Mouse (Mus musculus) lung, embryonic 16.5 days (tissue): ENCODE data around the gene Entr1. TPM values are rescaled to one million over a fixed set of nuclear protein-coding genes. Genes with fewer than 3 reads are reported as not detected.

ENCODE experiments used
- ATAC-seq: fragments of 200-750 bp; cut with Nextera tagmentation; 2 replicates; pipeline ENCODE4 v1.8.0; 2017; ENCODE audit warnings: low read depth, mild to moderate bottlenecking, moderate library complexity
- H3K27ac ChIP-seq: fragments of 300-500 bp; sonication (generic); 2 replicates; pipeline ENCODE4 v1.5.1; 2014; ENCODE audit warnings: mild to moderate bottlenecking, control low read depth, low read length
- H3K27me3 ChIP-seq: fragments of 300-500 bp; sonication (generic); 2 replicates; pipeline ENCODE4 v1.6.1; 2014; ENCODE audit warnings: low read depth, low read length, mixed read lengths; ENCODE audit not compliant: control insufficient read depth, insufficient read depth
- H3K36me3 ChIP-seq: fragments of 300-500 bp; sonication (generic); 2 replicates; pipeline ENCODE4 v1.6.1; 2014; ENCODE audit warnings: low read length; ENCODE audit not compliant: control insufficient read depth, insufficient read depth
- H3K4me1 ChIP-seq: fragments of 300-500 bp; sonication (generic); replicated peaks from 2 replicates; pipeline ENCODE4 v1.6.1; 2014; ENCODE audit warnings: low read length, mixed read lengths; ENCODE audit not compliant: control insufficient read depth, insufficient read depth
- H3K4me2 ChIP-seq: fragments of 300-500 bp; sonication (generic); 2 replicates; pipeline ENCODE4 v1.6.1; 2014; ENCODE audit warnings: low read depth, low read length, control low read depth
- H3K4me3 ChIP-seq: fragments of 300-500 bp; sonication (generic); 2 replicates; pipeline ENCODE4 v1.5.1; 2014; ENCODE audit warnings: mild to moderate bottlenecking, low read length, control low read depth
- H3K9ac ChIP-seq: fragments of 300-500 bp; sonication (generic); 2 replicates; pipeline ENCODE4 v1.6.1; 2014; ENCODE audit warnings: low read length, control low read depth
- H3K9me3 ChIP-seq: fragments of 300-500 bp; sonication (generic); 2 replicates; pipeline ENCODE4 v1.6.1; 2016; ENCODE audit warnings: low read length; ENCODE audit not compliant: control insufficient read depth
- WGBS: fragments of 180-500 bp; shearing (Covaris S2); extraction: QIAGEN DNeasy Blood & Tissue Kit; methylation state at CpG from one replicate; pipeline ENCODE4 v1.1.7; 2014; 5-methylcytosine and 5-hydroxymethylcytosine counted together
- polyA plus RNA-seq: library from polyadenylated mRNA; unstranded; fragments of >200 nt; fragmentation: Nextera tagmentation; extraction: Ambion mirVana; gene quantifications from 2 replicates; pipeline ENCODE4 v1.2.1, GENCODE M21; 2015

The Entr1 gene
- polyA plus RNA-seq, 1 experiment from 2014 or later: 112 TPM

GRCm38 (mm10) chr2:26417066-26417465 lies 27.9 kb upstream of the Entr1 start:
- Histone ChIP-seq H3K4me3 (no peak overlapping the region), H3K36me3 (peaks cover 41% of the 10 kb centered on the region), H3K4me1 (no peaks in the 10 kb centered on the region), H3K9me3 (no peaks in the 10 kb centered on the region), H3K27ac (no peak overlapping the region), H3K9ac (no peak overlapping the region), H3K4me2 (no peak overlapping the region), H3K27me3 (no peaks in the 10 kb centered on the region)
- no peak for ATAC-seq

- Histone ChIP-seq H3K27ac (peak overlapping the region; percentile 52), H3K4me2 (no peak overlapping the region), H3K4me1 (peaks cover 26% of the 10 kb centered on the region), H3K36me3 (peaks cover 29% of the 10 kb centered on the region), H3K27me3 (no peaks in the 10 kb centered on the region), H3K9me3 (no peaks in the 10 kb centered on the region), H3K4me3 (no peak overlapping the region), H3K9ac (no peak overlapping the region)
- 54% methylated on average over 4 of the region's 5 CpGs for WGBS
- peak; percentile 6; the same call in 1 of the 2 replicates for ATAC-seq
These were observed 21.9 kb upstream of the Entr1 start for GRCm38 (mm10) chr2:26410931-26411411.

DNA sequence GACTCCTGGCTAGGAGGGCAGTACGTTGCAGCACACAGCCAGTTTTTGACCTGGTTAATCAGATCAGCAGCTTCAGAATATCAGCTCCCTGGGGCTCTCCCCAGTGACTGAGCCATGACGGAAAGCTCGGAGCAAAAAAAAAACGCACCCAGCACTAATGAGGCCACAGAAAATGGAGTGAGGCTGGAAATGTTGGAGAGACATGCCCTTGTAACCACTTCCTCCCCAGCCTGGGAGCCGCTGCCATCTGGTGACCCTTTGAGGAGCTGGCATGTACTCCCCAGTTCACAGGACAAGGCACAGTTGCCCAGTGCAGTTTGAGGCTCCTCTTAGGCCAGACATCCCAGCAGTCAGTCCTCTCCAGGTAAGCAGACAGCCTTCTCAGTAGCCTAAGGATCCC lies 21.0 kb upstream of the Entr1 start:
- 77% methylated on average over 5 of the region's 5 CpGs for WGBS
- no peak overlapping the region for H3K4me2 ChIP-seq
- H3K9ac ChIP-seq: no peak overlapping the region
- H3K36me3 ChIP-seq: peaks cover 24% of the 10 kb centered on the region
- peak overlapping the region; percentile 52; the same call in 1 of the 2 replicates for H3K27ac ChIP-seq
- H3K4me1 ChIP-seq: peaks cover 26% of the 10 kb centered on the region
- no peak for ATAC-seq
- H3K4me3 ChIP-seq: no peak overlapping the region
- H3K9me3 ChIP-seq: no peaks in the 10 kb centered on the region
- H3K27me3 ChIP-seq: no peaks in the 10 kb centered on the region

GRCm38 (mm10) chr2:26409362-26409761 lies 20.2 kb upstream of the Entr1 start:
- Histone ChIP-seq H3K27ac (no peak overlapping the region), H3K9me3 (no peaks in the 10 kb centered on the region), H3K4me3 (peak overlapping the region; percentile 98), H3K4me2 (peak overlapping the region; percentile 73), H3K4me1 (peaks cover 26% of the 10 kb centered on the region), H3K9ac (peak overlapping the region; percentile 98; the same call in 1 of the 2 replicates), H3K27me3 (no peaks in the 10 kb centered on the region), H3K36me3 (peaks cover 19% of the 10 kb centered on the region)
- ATAC-seq: no peak
- 53% methylated on average over 3 of the region's 3 CpGs for WGBS

GRCm38 (mm10) chr2:26408515-26409356 lies 19.6 kb upstream of the Entr1 start, which contains the start of gene Inpp5e:
Inpp5e (minus strand) TSS chr2:26409203.
- Histone ChIP-seq H3K27ac (peak within 1 kb of the TSS; percentile 80), H3K4me3 (peak within 1 kb of the TSS; percentile 98), H3K36me3 (peaks cover 14% of the 10 kb centered on the region), H3K9me3 (no peaks in the 10 kb centered on the region), H3K4me2 (peak within 1 kb of the TSS; percentile 73), H3K27me3 (no peaks in the 10 kb centered on the region), H3K9ac (peak within 1 kb of the TSS; percentile 98), H3K4me1 (peaks cover 26% of the 10 kb centered on the region)
- under 1% methylated on average over 57 of the region's 57 CpGs for whole genome bisulfite sequencing
- ATAC-seq: peak; percentile 97

DNA sequence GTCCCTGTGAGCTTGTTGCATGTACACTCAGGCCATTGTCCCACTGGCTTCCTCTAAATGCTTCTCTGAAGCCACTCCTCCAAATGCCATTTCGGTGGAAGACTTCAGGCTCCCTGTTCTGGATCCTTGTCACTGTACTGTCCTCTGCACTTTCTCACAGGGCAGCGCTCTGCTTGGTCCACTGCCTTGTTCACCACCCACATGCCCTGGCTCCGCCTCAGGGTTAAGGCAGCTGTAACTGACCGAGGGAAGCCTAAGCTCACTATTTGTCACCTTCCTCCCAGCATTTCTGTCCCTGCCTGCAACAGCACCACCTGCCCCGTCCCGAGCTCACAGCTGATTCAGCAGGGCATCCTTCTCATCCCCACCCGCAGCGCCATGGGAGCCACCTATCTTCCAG lies 14.2 kb upstream of the Entr1 start:
- no peak for ATAC-seq
- Histone ChIP-seq H3K9ac (no peak overlapping the region), H3K4me2 (no peak overlapping the region), H3K27me3 (no peaks in the 10 kb centered on the region), H3K27ac (no peak overlapping the region), H3K4me1 (peaks cover 17% of the 10 kb centered on the region), H3K36me3 (peaks cover 22% of the 10 kb centered on the region), H3K4me3 (no peak overlapping the region), H3K9me3 (no peaks in the 10 kb centered on the region)
- 70% methylated on average over 8 of the region's 8 CpGs for WGBS

GRCm38 (mm10) chr2:26402265-26402664 lies 13.1 kb upstream of the Entr1 start:
- no peak overlapping the region for H3K27ac ChIP-seq

DNA sequence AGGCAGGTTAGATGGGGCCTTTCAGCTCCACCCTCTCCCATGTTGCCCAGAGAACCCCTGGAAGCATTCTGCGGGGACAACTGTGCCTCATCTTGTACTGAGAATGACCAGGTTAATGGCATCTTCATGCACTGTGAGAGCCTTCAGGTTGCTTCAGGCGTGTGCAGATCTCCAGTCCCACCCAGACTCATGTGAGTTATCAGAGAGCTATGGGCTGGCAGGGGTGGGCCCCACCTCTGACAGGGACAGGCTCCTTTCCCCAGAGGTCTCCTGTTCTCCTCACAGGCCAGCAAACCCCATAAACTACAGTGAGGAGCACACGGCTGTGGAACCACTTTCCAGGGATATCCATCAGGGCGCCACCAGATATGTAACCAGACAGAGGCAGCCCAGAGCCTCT lies 11.9 kb upstream of the Entr1 start:
- Histone ChIP-seq H3K4me3 (no peak overlapping the region), H3K4me1 (no peaks in the 10 kb centered on the region; the same call in 1 of the 2 replicates), H3K27me3 (no peaks in the 10 kb centered on the region), H3K36me3 (peaks cover 43% of the 10 kb centered on the region), H3K27ac (no peak overlapping the region), H3K9me3 (no peaks in the 10 kb centered on the region), H3K9ac (no peak overlapping the region), H3K4me2 (no peak overlapping the region)
- no peak for ATAC-seq
- 79% methylated on average over 4 of the region's 4 CpGs for WGBS

More at GRCm38 (mm10) chr2:26402265-26402664, 13.1 kb upstream of the Entr1 start:
- Histone ChIP-seq H3K4me3 (no peak overlapping the region), H3K4me1 (peaks cover 7% of the 10 kb centered on the region), H3K9ac (no peak overlapping the region), H3K9me3 (no peaks in the 10 kb centered on the region), H3K27me3 (no peaks in the 10 kb centered on the region), H3K36me3 (peaks cover 31% of the 10 kb centered on the region), H3K4me2 (no peak overlapping the region)
- WGBS: 84% methylated on average over 1 of the region's 1 CpGs
- ATAC-seq: no peak

GRCm38 (mm10) chr2:26400296-26400695 lies 11.2 kb upstream of the Entr1 start:
- Histone ChIP-seq H3K36me3 (peaks cover 50% of the 10 kb centered on the region), H3K4me3 (no peak overlapping the region), H3K27me3 (no peaks in the 10 kb centered on the region), H3K27ac (no peak overlapping the region), H3K9ac (no peak overlapping the region), H3K4me2 (no peak overlapping the region), H3K4me1 (no peaks in the 10 kb centered on the region), H3K9me3 (no peaks in the 10 kb centered on the region)
- ATAC-seq: no peak
- WGBS: 79% methylated on average over 5 of the region's 5 CpGs
